Mouse (Mus musculus) CH12.LX (cell line): ENCODE measurements around the gene Rhox13. TPM values are rescaled to one million over a fixed set of nuclear protein-coding genes. Genes with fewer than 3 reads are reported as not detected.

ENCODE experiments used
- DNase-seq: peaks from one replicate; pipeline ENCODE4 v3.0.0-alpha.2; 2013; ENCODE audit errors: extremely low read depth
- H3K27ac ChIP-seq: 2 replicates; pipeline ENCODE4 v1.5.1; 2012; ENCODE audit warnings: low read depth, mild to moderate bottlenecking, control low read depth, moderate library complexity; ENCODE audit not compliant: insufficient read depth
- H3K27me3 ChIP-seq: replicated peaks from 2 replicates; pipeline ENCODE3; 2012; ENCODE audit warnings: inconsistent platforms
- H3K36me3 ChIP-seq, 2 experiments: replicated peaks in 1 of 2; 2 replicates each; pipeline versions ENCODE3 to v1.6.1; 2012; ENCODE audit warnings: inconsistent platforms in 1 of 2, low read length in 1 of 2, mild to moderate bottlenecking in 1 of 2, mixed read lengths in 1 of 2, moderate library complexity in 1 of 2; ENCODE audit not compliant: control insufficient read depth in 1 of 2, insufficient read depth in 1 of 2
- H3K4me1 ChIP-seq, 2 experiments: 2 replicates each; pipeline ENCODE4 v1.6.1; 2012; ENCODE audit warnings: inconsistent platforms in 1 of 2, moderate library complexity in 1 of 2; ENCODE audit not compliant: insufficient read depth in 2 of 2, control insufficient read depth in 1 of 2
- H3K4me2 ChIP-seq: 2 replicates; pipeline ENCODE4 v1.6.1; 2012; ENCODE audit warnings: low read depth, mild to moderate bottlenecking, control low read depth; ENCODE audit not compliant: poor library complexity, insufficient read depth, severe bottlenecking
- H3K4me3 ChIP-seq, 3 experiments: fragments of 150-350 bp in 1 of 3; sonication (generic) in 1 of 3; replicated peaks in 1 of 3; 2 replicates each; pipeline versions ENCODE3 to v1.5.1; 2011 to 2012; ENCODE audit warnings: low read depth in 2 of 3, low read length in 2 of 3, mild to moderate bottlenecking in 2 of 3, moderate library complexity in 2 of 3, control low read depth in 1 of 3, improper control_type of control experiment in 1 of 3, inconsistent platforms in 1 of 3, mixed read lengths in 1 of 3; ENCODE audit not compliant: poor library complexity in 1 of 3
- H3K79me2 ChIP-seq: replicated peaks from 2 replicates; pipeline ENCODE4 v1.6.1; 2012; ENCODE audit warnings: mild to moderate bottlenecking, moderate library complexity; ENCODE audit not compliant: control insufficient read depth, poor library complexity, insufficient read depth, severe bottlenecking; ENCODE audit errors: extremely low read depth
- H3K9ac ChIP-seq: 2 replicates; pipeline ENCODE4 v1.6.1; 2012; ENCODE audit warnings: low read depth, mild to moderate bottlenecking, control low read depth, moderate library complexity; ENCODE audit not compliant: insufficient read depth
- H3K9me3 ChIP-seq: replicated peaks from 2 replicates; pipeline ENCODE3; 2012; ENCODE audit warnings: low read length, inconsistent platforms, mixed read lengths
- BHLHE40 ChIP-seq: IDR thresholded peaks from 2 replicates; pipeline ENCODE4 v1.6.1; 2011; ENCODE audit warnings: mild to moderate bottlenecking, low read depth, low read length, improper control_type of control experiment
- CTCF ChIP-seq, 2 experiments: IDR thresholded peaks in 1 of 2; conservative IDR thresholded peaks in 1 of 2; 2 replicates each; pipeline ENCODE4 v1.5.1; 2011 to 2012; ENCODE audit warnings: low read depth in 2 of 2, low read length in 2 of 2, improper control_type of control experiment in 1 of 2, inconsistent platforms in 1 of 2, mild to moderate bottlenecking in 1 of 2, moderate library complexity in 1 of 2
- HCFC1 ChIP-seq: IDR thresholded peaks from 2 replicates; pipeline ENCODE4 v1.6.1; 2012; ENCODE audit warnings: low read depth, mild to moderate bottlenecking, inconsistent platforms, low read length, improper control_type of control experiment
- IRF4 ChIP-seq: IDR thresholded peaks from 2 replicates; pipeline ENCODE4 v1.6.1; 2014; ENCODE audit warnings: low read depth, mild to moderate bottlenecking, inconsistent platforms, low read length, improper control_type of control experiment
- MAFK ChIP-seq: IDR thresholded peaks from 2 replicates; pipeline ENCODE4 v1.6.1; 2011; ENCODE audit warnings: low read length, improper control_type of control experiment; ENCODE audit not compliant: insufficient replicate concordance
- MAX ChIP-seq: IDR thresholded peaks from 2 replicates; pipeline ENCODE4 v1.6.1; 2011; ENCODE audit warnings: low read length, improper control_type of control experiment
- NRF1 ChIP-seq: IDR thresholded peaks from 2 replicates; pipeline ENCODE4 v1.6.1; 2014; ENCODE audit warnings: low read depth, mild to moderate bottlenecking, inconsistent platforms, low read length, improper control_type of control experiment, moderate library complexity
- POLR2A ChIP-seq: IDR thresholded peaks from 2 replicates; pipeline ENCODE4 v1.6.1; 2011; ENCODE audit warnings: low read depth, mild to moderate bottlenecking, improper control_type of control experiment, low read length
- RAD21 ChIP-seq: IDR thresholded peaks from 2 replicates; pipeline ENCODE4 v1.6.1; 2011; ENCODE audit warnings: low read depth, mild to moderate bottlenecking, low read length, improper control_type of control experiment, moderate library complexity
- RCOR1 ChIP-seq: conservative IDR thresholded peaks from 2 replicates; pipeline ENCODE4 v1.6.1; 2012; ENCODE audit warnings: low read depth, mild to moderate bottlenecking, inconsistent platforms, low read length, improper control_type of control experiment
- SMC3 ChIP-seq: IDR thresholded peaks from 2 replicates; pipeline ENCODE4 v1.6.1; 2011; ENCODE audit warnings: low read depth, low read length, improper control_type of control experiment
- TBP ChIP-seq: conservative IDR thresholded peaks from 2 replicates; pipeline ENCODE4 v1.6.1; 2011; ENCODE audit warnings: low read depth, low read length, improper control_type of control experiment
- TCF12 ChIP-seq: IDR thresholded peaks from 2 replicates; pipeline ENCODE4 v1.6.1; 2014; ENCODE audit warnings: low read depth, mild to moderate bottlenecking, inconsistent platforms, low read length, improper control_type of control experiment
- USF1 ChIP-seq: IDR thresholded peaks from 2 replicates; pipeline ENCODE4 v1.6.1; 2014; ENCODE audit warnings: low read depth, mild to moderate bottlenecking, inconsistent platforms, low read length, improper control_type of control experiment
- ZNF384 ChIP-seq: IDR thresholded peaks from 2 replicates; pipeline ENCODE4 v1.6.1; 2012; ENCODE audit warnings: low read depth, low read length, improper control_type of control experiment, inconsistent platforms
- dilution Hi-C: fragments of 300-500 bp; cut with MboI; formaldehyde crosslinking; loops from 2 replicates; pipeline ENCODE4 v1.14.3; 2020; ENCODE audit warnings: low sequenced_read_pairs; ENCODE audit not compliant: extremely low pct_unique_long_range_greater_than_20kb, extremely low pct_ligation_motif_present
- in situ Hi-C: fragments of 300-500 bp; cut with MboI; formaldehyde crosslinking; loops from 3 replicates; pipeline ENCODE4 v1.14.3; 2019; ENCODE audit warnings: low sequenced_read_pairs, low pct_ligation_motif_present, low pct_unique_long_range_greater_than_20kb, mixed read lengths
- polyA plus RNA-seq: library from polyadenylated mRNA; unstranded; fragments of >175 nt; gene quantifications from 2 replicates; pipeline ENCODE4 v1.2.1, GENCODE M21; 2012; ENCODE audit warnings: low read depth; ENCODE audit not compliant: insufficient read length
- total RNA-seq, 2 experiments: library from RNA; depleted of rRNA; stranded (reverse); fragments of 300-350 nt in 1 of 2; fragments of >200 nt in 1 of 2; gene quantifications; 2 replicates each; pipeline ENCODE4 v1.2.3; 2012 to 2014

Gene Rhox13
- total RNA-seq (2012; rRNA removed) (223 and 280 TPM in 2 replicates), total RNA-seq (2014; rRNA removed) (2.1 and 2.6 TPM in 2 replicates), polyA plus RNA-seq (12.9 and 14.2 TPM in 2 replicates)

- H3K4me2 ChIP-seq: peak within 1 kb of the TSS; percentile 21; the same call in 1 of the 2 replicates
- peaks cover 33% of the 10 kb centered on the region for H3K79me2 ChIP-seq
- in situ Hi-C loops (no loop called here), dilution Hi-C loops (no loop called here)
- H3K27me3 ChIP-seq: no peaks in the 10 kb centered on the region
- H3K4me1 ChIP-seq: no peaks in the 10 kb centered on the region
- H3K4me3 ChIP-seq: peak within 1 kb of the TSS in 2 of 3 experiments; percentile 56 to 71
- H3K36me3 ChIP-seq: no peaks in the 10 kb centered on the region
- TF ChIP-seq ZNF384 (no peak), TBP (0 out of 2 replicates have a peak, but pooled peaks have one; percentile 38), MAFK (no peak), HCFC1 (no peak; the same call in 1 of the 2 replicates), USF1 (no peak), RCOR1 (no peak), TCF12 (0 out of 2 replicates have a peak, but pooled peaks have one; percentile 35), POLR2A (peak; percentile 68), MAX (peak; percentile 32; the same call in 1 of the 2 replicates), IRF4 (no peak), NRF1 (peak; percentile 84)
- peak within 1 kb of the TSS; percentile 58 for H3K27ac ChIP-seq
- peaks cover 2% of the 10 kb centered on the region for H3K9me3 ChIP-seq
- no peak for DNase-seq
- peak within 1 kb of the TSS; percentile 67 for H3K9ac ChIP-seq
Observed at GRCm38 (mm10) chrX:38120982-38121381, at the start of gene Rhox13. Gene Rhox13 (plus strand): TSS chrX:38121219.

GRCm38 (mm10) chrX:38084226-38084625 lies 36.8 kb upstream of the Rhox13 start:
- Histone ChIP-seq H3K27ac (no peak overlapping the region), H3K4me2 (no peak overlapping the region), H3K36me3 (no peaks in the 10 kb centered on the region), H3K4me3 (no peak overlapping the region), H3K9me3 (no peaks in the 10 kb centered on the region), H3K79me2 (no peaks in the 10 kb centered on the region), H3K27me3 (no peaks in the 10 kb centered on the region), H3K4me1 (no peaks in the 10 kb centered on the region), H3K9ac (no peak overlapping the region)
- in situ Hi-C loops: loop anchor here (10.0 kb wide), 1 partner anchor 91 kb away; no protein-coding TSS in a partner anchor
- DNase-seq: peak; percentile 33
- dilution Hi-C loops: no loop called here
- TF ChIP-seq CTCF (conservative IDR thresholded peaks at IDR 0.05 in 1 of 2, IDR thresholded peaks at IDR 0.05 in 1 of 2; ENCODE audit: low read depth in 2 of 2, low read length in 2 of 2) (peak; percentile 23 to 72; a peak in 2 of 4 replicates), SMC3 (peak; percentile 66), NRF1 (no peak), BHLHE40 (no peak), RAD21 (peak; percentile 64)
